Mouse (Mus musculus) kidney, adult 18-20 months (tissue): ENCODE measurements around the gene Mei1.
A peak's percentile ranks its signal among the peaks of the same experiment; 100 is the strongest.

Source experiments
- DNase-seq: peaks from one replicate; pipeline ENCODE4 v3.0.0; 2021

The Mei1 gene

GRCm38 (mm10) chr15:82069898-82070297, at the start of gene Mei1:
TSS of gene Mei1 (plus strand) at chr15:82069996.
- no peak for DNase-seq

- no peak for DNase-seq
Observed at GRCm38 (mm10) chr15:82022535-82023088, 47.2 kb upstream of the Mei1 start.

GRCm38 (mm10) chr15:82023965-82024635, 45.7 kb upstream of the Mei1 start:
- DNase-seq = no peak

GRCm38 (mm10) chr15:82027276-82027675, 42.5 kb upstream of the Mei1 start:
- DNase-seq = no peak

- no peak for DNase-seq
Observed at GRCm38 (mm10) chr15:82027726-82028125, 42.1 kb upstream of the Mei1 start.

GRCm38 (mm10) chr15:82032386-82032785, 37.4 kb upstream of the Mei1 start:
- DNase-seq = no peak

- no peak for DNase-seq
Observed at GRCm38 (mm10) chr15:82033762-82034161, 36.0 kb upstream of the Mei1 start, which contains the start of gene Desi1. TSS of gene Desi1 (minus strand) at chr15:82033862.

- no peak for DNase-seq
Observed at GRCm38 (mm10) chr15:82035904-82036689, 33.7 kb upstream of the Mei1 start.

- peak; percentile 34 for DNase-seq
Observed at GRCm38 (mm10) chr15:82040650-82041049, 29.1 kb upstream of the Mei1 start.

- DNase-seq = no peak
Observed at GRCm38 (mm10) chr15:82044166-82044784, 25.5 kb upstream of the Mei1 start.

- DNase-seq = peak; percentile 18
Observed at GRCm38 (mm10) chr15:82046246-82046891, 23.4 kb upstream of the Mei1 start.

GRCm38 (mm10) chr15:82047080-82047883, 22.5 kb upstream of the Mei1 start, which contains the start of gene Snu13:
TSS of gene Snu13 (minus strand) at chr15:82047598.
- peak; percentile 94 for DNase-seq

- DNase-seq = no peak
Observed at GRCm38 (mm10) chr15:82052544-82052943, 17.3 kb upstream of the Mei1 start.

GRCm38 (mm10) chr15:82058719-82059201, 11.0 kb upstream of the Mei1 start, which contains the start of gene 4930407I10Rik:
TSS of gene 4930407I10Rik (plus strand) at chr15:82059151.
- no peak for DNase-seq

GRCm38 (mm10) chr15:82063909-82064308, 5.9 kb upstream of the Mei1 start:
- DNase-seq = no peak

GRCm38 (mm10) chr15:82065511-82065910, 4.3 kb upstream of the Mei1 start:
- DNase-seq = peak; percentile 62

- no peak for DNase-seq
Observed at GRCm38 (mm10) chr15:82071816-82072469, 2.1 kb downstream of the Mei1 start.

GRCm38 (mm10) chr15:82073490-82073889, 3.7 kb downstream of the Mei1 start:
- no peak for DNase-seq

- no peak for DNase-seq
Observed at GRCm38 (mm10) chr15:82079883-82080282, 10.1 kb downstream of the Mei1 start.

- DNase-seq = peak; percentile 13
Observed at GRCm38 (mm10) chr15:82081161-82081560, 11.4 kb downstream of the Mei1 start.

GRCm38 (mm10) chr15:82085606-82086005, 15.8 kb downstream of the Mei1 start:
- DNase-seq = no peak
